Mouse (Mus musculus): ENCODE data around the gene Spty2d1. TPM values are rescaled to one million over a fixed set of nuclear protein-coding genes. Genes with fewer than 3 reads are reported as not detected.

Spty2d1 gene
- polyA plus RNA-seq, 1 experiment from 2014 or later = 18.0 TPM

GRCm38 (mm10) chr7:47050366-47050765 is 42.2 kb upstream of the Spty2d1 start, which contains the start of gene Tmem86a:
Gene Tmem86a, plus strand, starts transcription at chr7:47050601.
- Histone ChIP-seq H3K27me3 (ENCODE audit: control insufficient read depth, insufficient read depth, low read length) (no peaks in the 10 kb centered on the region), H3K4me1 (ENCODE audit: control insufficient read depth, insufficient read depth, low read length) (peaks cover 14% of the 10 kb centered on the region), H3K4me3 (ENCODE audit: low read depth, low read length) (peak within 1 kb of the TSS; percentile 72), H3K36me3 (ENCODE audit: control insufficient read depth, insufficient read depth, low read length) (peaks cover 3% of the 10 kb centered on the region; the same call in 1 of the 2 replicates), H3K4me2 (replicated peaks; ENCODE audit: low read depth, low read length) (peak within 1 kb of the TSS; percentile 78), H3K9ac (replicated peaks; ENCODE audit: low read depth, low read length) (peak within 1 kb of the TSS; percentile 59), H3K27ac (ENCODE audit: low read length) (peak within 1 kb of the TSS; percentile 94), H3K9me3 (ENCODE audit: control insufficient read depth, low read depth, low read length) (no peaks in the 10 kb centered on the region)
- peak; percentile 98 for ATAC-seq (ENCODE audit: insufficient number of reproducible peaks, insufficient read depth, low FRiP score, low read depth)
- WGBS = 0% methylated on average over 33 of the region's 33 CpGs

DNA sequence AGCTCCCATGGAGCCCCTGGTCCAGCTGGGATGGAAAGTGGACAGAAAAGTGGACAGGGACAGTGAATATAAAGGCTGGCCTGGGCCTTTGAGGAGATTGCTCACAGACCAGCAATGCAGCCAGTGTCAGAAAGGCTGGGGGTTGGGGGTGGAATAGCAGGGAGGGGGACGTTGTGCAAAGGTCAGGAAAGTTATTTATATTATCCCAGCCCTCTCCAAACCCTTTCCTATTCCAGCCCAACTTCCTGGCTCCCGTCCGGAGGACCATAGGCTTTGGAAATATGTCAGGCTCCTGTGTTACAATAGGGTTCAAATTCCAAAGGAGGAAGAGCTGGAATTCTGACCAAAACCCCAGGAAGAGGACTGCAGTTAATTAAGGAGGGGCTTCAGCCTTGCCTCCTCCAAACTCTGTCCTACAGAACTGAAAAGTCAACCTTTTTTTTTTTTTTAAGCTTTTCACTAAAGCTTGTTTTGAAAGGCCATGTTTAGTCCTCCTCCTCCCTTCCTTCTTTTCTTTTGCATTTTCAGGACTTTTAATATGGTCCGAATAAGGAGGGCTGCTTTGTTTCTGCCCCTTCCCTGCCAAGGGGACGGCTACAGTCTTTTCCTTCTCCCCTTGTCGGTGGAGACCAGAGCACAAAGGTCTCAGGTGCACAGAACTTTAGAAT is 34.7 kb upstream of the Spty2d1 start:
- Histone ChIP-seq H3K4me3 (ENCODE audit: low read depth, low read length) (no peak overlapping the region), H3K9ac (replicated peaks; ENCODE audit: low read depth, low read length) (no peak overlapping the region), H3K27ac (ENCODE audit: low read length) (peak overlapping the region; percentile 56; the same call in 1 of the 2 replicates), H3K36me3 (ENCODE audit: control insufficient read depth, insufficient read depth, low read length) (no peaks in the 10 kb centered on the region), H3K27me3 (ENCODE audit: control insufficient read depth, insufficient read depth, low read length) (no peaks in the 10 kb centered on the region), H3K9me3 (ENCODE audit: control insufficient read depth, low read depth, low read length) (no peaks in the 10 kb centered on the region), H3K4me2 (replicated peaks; ENCODE audit: low read depth, low read length) (no peak overlapping the region), H3K4me1 (ENCODE audit: control insufficient read depth, insufficient read depth, low read length) (no peaks in the 10 kb centered on the region)
- WGBS = 34% methylated on average over 6 of the region's 6 CpGs
- peak; percentile 42; the same call in 1 of the 2 replicates for ATAC-seq (ENCODE audit: insufficient number of reproducible peaks, insufficient read depth, low FRiP score, low read depth)

DNA sequence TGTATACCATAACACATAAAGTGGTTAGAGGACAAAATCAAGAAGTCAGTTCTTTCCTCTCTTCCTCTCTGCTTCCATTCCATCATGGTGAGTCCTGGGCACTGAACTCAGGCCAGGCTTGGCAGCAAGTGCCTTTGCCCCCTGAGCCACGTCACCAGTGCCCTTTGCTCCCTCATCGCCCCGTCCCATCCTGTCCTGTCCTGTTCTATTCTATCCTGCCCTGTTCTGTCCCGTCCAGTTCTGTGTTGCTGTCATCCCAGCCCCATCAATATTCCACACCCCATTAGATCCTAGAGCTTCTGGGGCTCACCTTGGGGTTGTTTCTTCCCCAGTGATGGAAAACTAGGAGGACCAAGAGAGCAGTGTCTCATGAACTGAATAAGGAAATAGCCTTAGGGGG is 33.9 kb upstream of the Spty2d1 start:
- no peak overlapping the region for H3K4me3 ChIP-seq (ENCODE audit: low read depth, low read length)
- no peaks in the 10 kb centered on the region for H3K27me3 ChIP-seq (ENCODE audit: control insufficient read depth, insufficient read depth, low read length)
- no peak overlapping the region for H3K27ac ChIP-seq (ENCODE audit: low read length)
- H3K4me2 ChIP-seq (replicated peaks; ENCODE audit: low read depth, low read length) = no peak overlapping the region
- no peaks in the 10 kb centered on the region for H3K4me1 ChIP-seq (ENCODE audit: control insufficient read depth, insufficient read depth, low read length)
- H3K9me3 ChIP-seq (ENCODE audit: control insufficient read depth, low read depth, low read length) = no peaks in the 10 kb centered on the region
- WGBS = 79% methylated on average over 4 of the region's 4 CpGs
- H3K9ac ChIP-seq (replicated peaks; ENCODE audit: low read depth, low read length) = no peak overlapping the region
- no peak for ATAC-seq (ENCODE audit: insufficient number of reproducible peaks, insufficient read depth, low FRiP score, low read depth)
- no peaks in the 10 kb centered on the region for H3K36me3 ChIP-seq (ENCODE audit: control insufficient read depth, insufficient read depth, low read length)

GRCm38 (mm10) chr7:47041706-47042105 is 33.5 kb upstream of the Spty2d1 start:
- 86% methylated on average over 3 of the region's 3 CpGs for WGBS
- no peak overlapping the region for H3K4me3 ChIP-seq (ENCODE audit: low read depth, low read length)
- ATAC-seq (ENCODE audit: insufficient number of reproducible peaks, insufficient read depth, low FRiP score, low read depth) = no peak
- H3K4me1 ChIP-seq (ENCODE audit: control insufficient read depth, insufficient read depth, low read length) = no peaks in the 10 kb centered on the region
- no peaks in the 10 kb centered on the region for H3K9me3 ChIP-seq (ENCODE audit: control insufficient read depth, low read depth, low read length)
- H3K27me3 ChIP-seq (ENCODE audit: control insufficient read depth, insufficient read depth, low read length) = no peaks in the 10 kb centered on the region
- no peak overlapping the region for H3K9ac ChIP-seq (replicated peaks; ENCODE audit: low read depth, low read length)
- H3K27ac ChIP-seq (ENCODE audit: low read length) = no peak overlapping the region
- H3K36me3 ChIP-seq (ENCODE audit: control insufficient read depth, insufficient read depth, low read length) = no peaks in the 10 kb centered on the region
- H3K4me2 ChIP-seq (replicated peaks; ENCODE audit: low read depth, low read length) = no peak overlapping the region

GRCm38 (mm10) chr7:47035426-47035825 is 27.2 kb upstream of the Spty2d1 start:
- no peak overlapping the region for H3K9ac ChIP-seq (replicated peaks; ENCODE audit: low read depth, low read length)
- no peaks in the 10 kb centered on the region for H3K27me3 ChIP-seq (ENCODE audit: control insufficient read depth, insufficient read depth, low read length)
- no peak overlapping the region for H3K4me2 ChIP-seq (replicated peaks; ENCODE audit: low read depth, low read length)
- WGBS = 68% methylated on average over 8 of the region's 8 CpGs
- H3K4me3 ChIP-seq (ENCODE audit: low read depth, low read length) = no peak overlapping the region
- H3K27ac ChIP-seq (ENCODE audit: low read length) = no peak overlapping the region
- H3K9me3 ChIP-seq (ENCODE audit: control insufficient read depth, low read depth, low read length) = no peaks in the 10 kb centered on the region
- H3K4me1 ChIP-seq (ENCODE audit: control insufficient read depth, insufficient read depth, low read length) = no peaks in the 10 kb centered on the region
- no peaks in the 10 kb centered on the region for H3K36me3 ChIP-seq (ENCODE audit: control insufficient read depth, insufficient read depth, low read length)
- ATAC-seq (ENCODE audit: insufficient number of reproducible peaks, insufficient read depth, low FRiP score, low read depth) = no peak

DNA sequence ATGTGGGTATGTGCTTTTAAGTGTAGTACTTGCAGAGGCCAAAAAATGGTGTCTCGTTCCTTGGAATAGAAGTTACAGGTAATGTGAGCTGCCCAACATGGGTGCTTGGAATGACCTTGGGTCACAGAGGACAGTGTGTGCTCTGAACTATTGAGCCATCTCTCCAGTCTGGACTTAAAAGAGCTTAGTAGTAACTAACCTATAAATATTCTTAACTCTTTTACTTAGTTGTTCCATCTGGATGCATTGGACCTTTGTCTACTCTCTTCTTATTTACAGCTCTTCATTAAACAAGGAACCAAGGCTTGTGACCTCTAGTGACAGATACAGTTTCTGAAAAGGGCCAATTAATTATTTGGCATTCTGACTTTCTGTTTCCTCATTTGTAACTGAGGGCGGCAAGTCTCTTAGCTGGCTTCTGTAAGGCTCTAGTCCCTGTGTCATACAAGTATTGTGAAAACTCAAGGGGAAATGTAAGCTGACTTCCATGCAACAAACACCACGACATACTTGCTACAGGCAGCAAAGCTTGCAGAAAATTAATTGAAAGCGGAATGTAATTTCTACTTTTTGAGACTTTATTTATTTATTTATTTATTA is 26.7 kb upstream of the Spty2d1 start:
- Histone ChIP-seq H3K4me3 (ENCODE audit: low read depth, low read length) (no peak overlapping the region), H3K27me3 (ENCODE audit: control insufficient read depth, insufficient read depth, low read length) (no peaks in the 10 kb centered on the region), H3K9me3 (ENCODE audit: control insufficient read depth, low read depth, low read length) (no peaks in the 10 kb centered on the region), H3K36me3 (ENCODE audit: control insufficient read depth, insufficient read depth, low read length) (no peaks in the 10 kb centered on the region), H3K9ac (replicated peaks; ENCODE audit: low read depth, low read length) (no peak overlapping the region), H3K27ac (ENCODE audit: low read length) (no peak overlapping the region), H3K4me1 (ENCODE audit: control insufficient read depth, insufficient read depth, low read length) (no peaks in the 10 kb centered on the region), H3K4me2 (replicated peaks; ENCODE audit: low read depth, low read length) (no peak overlapping the region)
- no peak for ATAC-seq (ENCODE audit: insufficient number of reproducible peaks, insufficient read depth, low FRiP score, low read depth)
- WGBS = 86% methylated on average over 4 of the region's 4 CpGs

- H3K27ac ChIP-seq (ENCODE audit: low read length) = no peak overlapping the region
- 76% methylated on average over 4 of the region's 4 CpGs for WGBS
- no peaks in the 10 kb centered on the region for H3K36me3 ChIP-seq (ENCODE audit: control insufficient read depth, insufficient read depth, low read length)
- ATAC-seq (ENCODE audit: insufficient number of reproducible peaks, insufficient read depth, low FRiP score, low read depth) = no peak
- H3K4me2 ChIP-seq (replicated peaks; ENCODE audit: low read depth, low read length) = no peak overlapping the region
- H3K4me1 ChIP-seq (ENCODE audit: control insufficient read depth, insufficient read depth, low read length) = no peaks in the 10 kb centered on the region
- no peaks in the 10 kb centered on the region for H3K9me3 ChIP-seq (ENCODE audit: control insufficient read depth, low read depth, low read length)
- H3K27me3 ChIP-seq (ENCODE audit: control insufficient read depth, insufficient read depth, low read length) = no peaks in the 10 kb centered on the region
- no peak overlapping the region for H3K9ac ChIP-seq (replicated peaks; ENCODE audit: low read depth, low read length)
- no peak overlapping the region for H3K4me3 ChIP-seq (ENCODE audit: low read depth, low read length)
These were observed 23.2 kb upstream of the Spty2d1 start for GRCm38 (mm10) chr7:47031371-47031770.

DNA sequence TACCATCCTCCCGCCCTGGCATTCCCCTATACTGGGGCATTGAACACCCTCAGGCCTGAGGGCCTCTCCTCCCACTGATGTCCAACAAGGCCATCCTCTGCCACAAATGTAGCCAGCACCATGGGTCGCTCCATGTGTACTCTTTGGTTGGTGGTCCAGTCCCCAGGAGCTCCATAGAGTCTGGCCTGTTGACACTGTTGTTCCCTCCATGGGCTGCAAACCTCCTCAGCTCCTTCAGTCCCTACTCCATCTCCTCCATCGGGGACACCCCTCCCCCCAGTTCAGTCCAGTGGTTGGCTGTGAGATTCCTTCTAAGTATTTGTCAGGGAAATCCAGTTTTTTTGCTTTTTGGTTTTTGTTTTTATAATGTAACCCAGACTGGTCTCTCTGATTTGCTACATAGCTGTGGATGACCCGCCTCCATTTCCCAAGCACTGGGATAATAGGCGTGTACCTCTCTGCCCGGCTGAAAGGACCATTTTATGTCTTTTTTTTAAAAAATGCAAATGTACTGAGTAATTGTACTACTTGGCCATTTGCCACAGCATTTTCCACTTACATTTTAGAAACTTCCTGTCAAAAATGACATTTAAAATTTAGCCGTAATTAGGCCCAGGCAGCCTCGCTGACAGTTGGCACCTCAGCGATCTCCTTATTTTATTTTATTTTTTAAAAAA is 22.4 kb upstream of the Spty2d1 start:
- ATAC-seq (ENCODE audit: insufficient number of reproducible peaks, insufficient read depth, low FRiP score, low read depth) = no peak
- H3K9me3 ChIP-seq (ENCODE audit: control insufficient read depth, low read depth, low read length) = no peaks in the 10 kb centered on the region
- WGBS = 81% methylated on average over 9 of the region's 9 CpGs

More for the DNA sequence above, 22.4 kb upstream of the Spty2d1 start:
- Histone ChIP-seq H3K27me3 (ENCODE audit: control insufficient read depth, insufficient read depth, low read length) (no peaks in the 10 kb centered on the region), H3K4me1 (ENCODE audit: control insufficient read depth, insufficient read depth, low read length) (no peaks in the 10 kb centered on the region), H3K36me3 (ENCODE audit: control insufficient read depth, insufficient read depth, low read length) (no peaks in the 10 kb centered on the region), H3K4me3 (ENCODE audit: low read depth, low read length) (no peak overlapping the region), H3K4me2 (replicated peaks; ENCODE audit: low read depth, low read length) (no peak overlapping the region), H3K27ac (ENCODE audit: low read length) (no peak overlapping the region), H3K9ac (replicated peaks; ENCODE audit: low read depth, low read length) (no peak overlapping the region)

All from stomach, embryonic 14.5 days (tissue).